Mouse (Mus musculus): Measurements from ENCODE around the gene Nr1d1. TPM values are rescaled to one million over a fixed set of nuclear protein-coding genes. Genes with fewer than 3 reads are reported as not detected.
A peak's percentile ranks its signal among the peaks of the same experiment; 100 is the strongest.
"Not testable (repeated sequence)": the region's sequence is repeated elsewhere in the genome, so short reads cannot be mapped to it uniquely, and the experiment has no call there.

The Nr1d1 gene
- total RNA-seq, 1 experiment from 2014 or later: 1.9 TPM

DNA sequence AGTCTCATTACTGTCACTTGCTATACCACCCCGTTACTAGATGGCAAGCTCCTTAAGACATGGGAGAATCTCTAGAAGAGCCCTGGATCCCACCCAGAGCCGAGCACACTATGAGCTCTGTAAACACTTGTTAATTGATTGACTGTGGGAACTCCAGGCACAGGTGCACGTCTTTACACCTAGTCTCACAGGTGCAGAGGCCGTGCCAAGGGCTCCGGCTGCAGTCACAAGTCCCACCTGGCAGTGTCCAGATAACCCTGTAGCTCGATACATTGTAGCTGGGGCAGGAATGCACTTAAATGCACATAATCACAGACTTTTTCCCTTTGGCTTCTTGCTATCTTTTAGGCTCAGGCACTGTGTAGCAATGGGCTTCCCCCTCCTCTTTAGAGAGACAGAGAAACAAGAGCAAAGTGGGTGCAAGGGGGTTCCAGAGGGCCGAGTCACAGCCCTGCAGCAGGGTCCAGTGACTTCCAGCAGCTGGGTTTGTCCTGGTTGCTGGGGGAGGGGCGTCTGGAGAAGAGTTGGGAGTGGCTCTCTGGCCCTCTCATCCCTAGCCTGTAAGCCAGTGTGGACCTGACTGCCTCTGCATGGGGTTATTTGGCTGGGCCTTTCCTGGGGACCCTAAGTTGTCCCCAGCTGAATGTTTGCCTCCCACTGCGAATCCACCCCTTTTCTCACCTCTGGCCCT, 31.3 kb downstream of the Nr1d1 start:
- ATAC-seq (replicated peaks; ENCODE audit: insufficient number of reproducible peaks, low FRiP score, low TSS enrichment, poor library complexity, severe bottlenecking): no peak

DNA sequence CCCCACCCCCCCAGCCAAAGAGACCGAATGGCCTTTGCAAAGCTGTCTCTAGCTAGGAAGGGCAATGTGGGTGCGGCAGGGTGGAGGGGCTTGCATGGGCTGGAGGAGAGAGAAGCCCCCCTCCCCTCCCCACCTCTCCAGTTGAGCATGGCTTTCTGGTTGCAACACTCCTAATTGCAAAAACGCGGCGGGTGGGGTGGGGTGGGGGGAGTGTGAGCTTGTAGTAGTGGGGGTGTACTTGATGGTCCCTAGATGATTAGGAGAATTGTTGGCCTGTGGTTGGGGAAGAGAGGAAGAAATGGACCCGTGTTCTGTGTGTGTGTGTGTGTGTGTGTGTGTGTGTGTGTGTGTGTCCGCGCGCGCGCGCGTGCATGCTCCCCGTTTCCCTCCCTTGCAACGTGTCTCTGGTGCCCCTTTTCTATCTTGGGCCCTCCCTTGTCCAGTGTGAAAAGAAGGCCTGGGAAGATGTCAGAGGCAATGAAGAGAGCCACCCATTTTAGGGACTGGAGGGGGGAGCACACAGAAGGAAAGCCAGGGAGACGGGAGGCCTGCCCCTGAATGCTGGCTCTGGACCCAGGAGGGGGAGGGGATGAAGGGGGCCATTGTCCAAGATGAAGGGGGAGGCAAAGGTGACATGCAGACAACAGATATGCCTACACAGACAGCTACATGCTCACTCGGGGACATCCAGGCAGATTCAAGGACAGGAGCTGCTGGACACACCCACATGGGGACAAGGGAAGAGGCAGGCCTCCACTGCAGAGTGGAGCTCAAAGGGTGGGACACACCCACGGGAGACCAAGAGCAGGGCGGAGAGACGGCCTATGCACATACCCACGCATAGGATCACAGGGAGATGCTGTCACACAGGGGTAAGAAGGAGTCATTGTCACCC, 32.5 kb downstream of the Nr1d1 start:
- no peak for ATAC-seq (replicated peaks; ENCODE audit: insufficient number of reproducible peaks, low FRiP score, low TSS enrichment, poor library complexity, severe bottlenecking)

DNA sequence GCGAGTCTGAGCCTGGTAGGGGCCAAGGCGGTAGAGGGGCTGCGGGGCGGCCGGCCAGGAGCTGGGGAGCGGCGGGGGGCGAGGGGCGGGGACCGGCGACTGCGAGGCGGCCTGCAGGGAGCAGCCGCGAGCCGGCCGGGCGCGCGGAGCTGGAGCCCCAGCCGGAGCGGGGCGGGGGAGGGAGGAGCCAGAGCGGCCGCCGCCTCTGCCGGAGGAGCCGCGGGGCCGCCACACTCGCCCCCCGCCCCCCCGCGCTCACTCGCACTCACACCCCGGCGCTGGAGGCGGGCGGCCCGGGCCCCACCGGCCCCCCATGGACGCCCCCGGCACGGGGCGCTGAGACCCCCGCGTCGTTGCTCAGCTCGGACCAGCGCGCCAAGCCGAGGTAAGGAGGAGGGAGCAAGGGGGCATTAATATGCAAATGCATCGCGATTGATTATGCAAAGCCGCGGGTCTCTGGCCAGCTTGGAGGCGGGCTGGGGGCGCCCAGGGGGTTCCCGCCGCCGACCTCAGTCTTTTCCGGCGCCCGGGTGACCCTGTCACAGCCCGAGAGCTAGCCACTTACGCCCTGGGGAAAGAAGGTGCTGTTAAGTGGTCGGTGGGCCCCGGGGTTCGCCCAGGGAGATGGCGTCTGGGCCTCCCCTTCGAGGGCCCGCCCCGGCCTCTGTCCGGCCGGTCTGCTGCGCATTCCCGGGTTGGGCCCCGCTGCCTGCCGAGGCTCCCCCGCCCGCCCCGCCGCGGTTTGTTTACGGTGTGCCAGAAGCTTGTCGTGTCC, 33.3 kb downstream of the Nr1d1 start:
- ATAC-seq (replicated peaks; ENCODE audit: insufficient number of reproducible peaks, low FRiP score, low TSS enrichment, poor library complexity, severe bottlenecking): peak; percentile 36

GRCm38 (mm10) chr11:98741051-98741620, 34.0 kb downstream of the Nr1d1 start:
- ATAC-seq (replicated peaks; ENCODE audit: insufficient number of reproducible peaks, low FRiP score, low TSS enrichment, poor library complexity, severe bottlenecking): no peak

- ATAC-seq (replicated peaks; ENCODE audit: insufficient number of reproducible peaks, low FRiP score, low TSS enrichment, poor library complexity, severe bottlenecking): no peak
Measured at GRCm38 (mm10) chr11:98740393-98741050, 34.6 kb downstream of the Nr1d1 start, which contains the start of gene Thra. Gene Thra (plus strand): TSS chr11:98740638.

GRCm38 (mm10) chr11:98740026-98740392, 35.1 kb downstream of the Nr1d1 start:
- no peak for ATAC-seq (replicated peaks; ENCODE audit: insufficient number of reproducible peaks, low FRiP score, low TSS enrichment, poor library complexity, severe bottlenecking)

GRCm38 (mm10) chr11:98738925-98739324, 36.2 kb downstream of the Nr1d1 start:
- no peak for ATAC-seq (replicated peaks; ENCODE audit: insufficient number of reproducible peaks, low FRiP score, low TSS enrichment, poor library complexity, severe bottlenecking)

- ATAC-seq (replicated peaks; ENCODE audit: insufficient number of reproducible peaks, low FRiP score, low TSS enrichment, poor library complexity, severe bottlenecking): no peak
Measured at GRCm38 (mm10) chr11:98738428-98738911, 36.7 kb downstream of the Nr1d1 start.

GRCm38 (mm10) chr11:98737220-98737619, 37.9 kb downstream of the Nr1d1 start:
- not testable (repeated sequence) for ATAC-seq (replicated peaks; ENCODE audit: insufficient number of reproducible peaks, low FRiP score, low TSS enrichment, poor library complexity, severe bottlenecking)

GRCm38 (mm10) chr11:98736176-98736575, 39.0 kb downstream of the Nr1d1 start:
- ATAC-seq (replicated peaks; ENCODE audit: insufficient number of reproducible peaks, low FRiP score, low TSS enrichment, poor library complexity, severe bottlenecking): no peak

DNA sequence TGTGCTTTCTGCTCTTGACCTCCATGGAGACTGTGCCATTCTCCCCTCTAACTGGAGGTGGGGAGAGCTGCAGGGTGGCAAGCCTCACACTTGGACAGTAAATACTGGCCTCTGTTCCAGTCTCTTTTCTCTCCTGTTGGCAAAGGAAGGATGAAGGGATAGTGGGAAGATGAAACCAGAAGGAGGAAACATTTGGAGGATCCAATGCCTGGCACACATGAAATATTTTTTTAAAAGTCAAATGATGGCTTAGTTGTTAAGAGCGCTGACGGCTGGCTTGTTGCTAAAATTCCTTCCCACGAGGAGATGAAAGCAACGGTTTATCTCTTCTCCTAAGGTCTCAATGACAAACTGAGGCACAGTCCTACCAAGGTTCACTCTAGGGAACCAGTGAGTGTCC, 40.0 kb downstream of the Nr1d1 start:
- ATAC-seq (replicated peaks; ENCODE audit: insufficient number of reproducible peaks, low FRiP score, low TSS enrichment, poor library complexity, severe bottlenecking): no peak

DNA sequence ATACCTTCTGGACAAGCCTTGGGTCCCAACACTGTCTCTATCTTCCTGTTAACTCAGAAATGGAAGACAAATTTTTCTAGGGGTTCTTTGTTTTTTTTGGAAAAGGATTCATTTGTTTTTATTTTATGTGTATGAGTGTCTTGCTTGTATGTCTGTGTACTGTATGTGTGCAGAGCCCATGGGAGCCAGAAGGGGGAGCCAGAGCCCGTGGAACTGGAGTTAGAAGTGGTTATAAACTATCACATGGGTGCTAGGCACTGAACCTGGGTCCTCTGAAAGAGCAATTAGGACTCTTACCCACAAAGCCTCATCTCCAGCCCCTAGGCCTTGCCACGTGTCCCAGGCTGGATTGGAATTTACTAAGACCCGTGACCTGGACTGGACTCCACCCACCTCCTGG, 41.1 kb downstream of the Nr1d1 start:
- ATAC-seq (replicated peaks; ENCODE audit: insufficient number of reproducible peaks, low FRiP score, low TSS enrichment, poor library complexity, severe bottlenecking): no peak

- ATAC-seq (replicated peaks; ENCODE audit: insufficient number of reproducible peaks, low FRiP score, low TSS enrichment, poor library complexity, severe bottlenecking): no peak
Measured at GRCm38 (mm10) chr11:98731134-98731533, 44.0 kb downstream of the Nr1d1 start.

- ATAC-seq (replicated peaks; ENCODE audit: insufficient number of reproducible peaks, low FRiP score, low TSS enrichment, poor library complexity, severe bottlenecking): no peak
Measured at GRCm38 (mm10) chr11:98730727-98731126, 44.4 kb downstream of the Nr1d1 start.

- ATAC-seq (replicated peaks; ENCODE audit: insufficient number of reproducible peaks, low FRiP score, low TSS enrichment, poor library complexity, severe bottlenecking): peak; percentile 100
Measured at GRCm38 (mm10) chr11:98729119-98729588, 46.0 kb downstream of the Nr1d1 start, which contains the start of gene Med24. Gene Med24 (minus strand): TSS chr11:98729435.

GRCm38 (mm10) chr11:98725926-98726506, 49.1 kb downstream of the Nr1d1 start:
- ATAC-seq (replicated peaks; ENCODE audit: insufficient number of reproducible peaks, low FRiP score, low TSS enrichment, poor library complexity, severe bottlenecking): no peak

DNA sequence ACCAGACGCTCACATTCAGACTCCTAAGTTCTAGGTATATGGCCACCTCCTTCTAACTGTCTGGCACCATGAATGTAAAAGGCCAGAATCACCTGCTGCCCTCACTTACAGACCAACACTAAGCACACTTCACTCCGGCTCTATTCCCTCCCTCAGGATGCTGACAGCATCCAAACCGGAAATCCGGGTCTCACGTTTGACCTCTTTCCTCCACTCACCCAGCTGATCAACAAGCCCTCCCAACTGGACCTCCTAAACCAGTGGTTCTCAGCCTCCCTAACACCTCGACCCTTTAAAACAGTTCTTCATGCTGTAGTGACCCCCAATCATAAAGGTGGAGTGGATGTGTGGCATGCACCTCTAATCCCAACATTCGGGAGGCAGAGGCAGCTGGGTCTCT, 52.0 kb downstream of the Nr1d1 start:
- ATAC-seq (replicated peaks; ENCODE audit: insufficient number of reproducible peaks, low FRiP score, low TSS enrichment, poor library complexity, severe bottlenecking): no peak
